Mouse (Mus musculus) bone marrow macrophage, adult 2 months (primary cell): ENCODE results near the gene Eml3. TPM values are rescaled to one million over a fixed set of nuclear protein-coding genes. Genes with fewer than 3 reads are reported as not detected.
A peak's percentile ranks its signal among the peaks of the same experiment; 100 is the strongest.

Experiments
- H3K27ac ChIP-seq: 2 replicates; pipeline ENCODE4 v1.5.1; 2012; ENCODE audit warnings: low read depth, low read length; ENCODE audit not compliant: insufficient read depth
- H3K4me1 ChIP-seq: 2 replicates; pipeline ENCODE4 v1.6.1; 2012; ENCODE audit warnings: low read length; ENCODE audit not compliant: control insufficient read depth, insufficient read depth
- H3K4me3 ChIP-seq: 2 replicates; pipeline ENCODE4 v1.5.1; 2012; ENCODE audit warnings: mild to moderate bottlenecking, low read length, moderate library complexity; ENCODE audit not compliant: insufficient read depth
- CTCF ChIP-seq: IDR thresholded peaks from 2 replicates; pipeline ENCODE4 v1.5.1; 2012; ENCODE audit warnings: low read depth, mild to moderate bottlenecking, low read length, moderate library complexity
- POLR2A ChIP-seq: IDR thresholded peaks from 2 replicates; pipeline ENCODE4 v1.6.1; 2012; ENCODE audit warnings: mild to moderate bottlenecking, low read depth, low read length, borderline replicate concordance
- polyA plus RNA-seq: library from polyadenylated mRNA; stranded (reverse); fragments of >200 nt; gene quantifications from 2 replicates; pipeline ENCODE4 v1.2.4, GENCODE M21; 2012; ENCODE audit not compliant: missing spikeins, insufficient read depth, insufficient read length

Gene Eml3
- polyA plus RNA-seq, 1 experiment = 33.1 TPM

DNA sequence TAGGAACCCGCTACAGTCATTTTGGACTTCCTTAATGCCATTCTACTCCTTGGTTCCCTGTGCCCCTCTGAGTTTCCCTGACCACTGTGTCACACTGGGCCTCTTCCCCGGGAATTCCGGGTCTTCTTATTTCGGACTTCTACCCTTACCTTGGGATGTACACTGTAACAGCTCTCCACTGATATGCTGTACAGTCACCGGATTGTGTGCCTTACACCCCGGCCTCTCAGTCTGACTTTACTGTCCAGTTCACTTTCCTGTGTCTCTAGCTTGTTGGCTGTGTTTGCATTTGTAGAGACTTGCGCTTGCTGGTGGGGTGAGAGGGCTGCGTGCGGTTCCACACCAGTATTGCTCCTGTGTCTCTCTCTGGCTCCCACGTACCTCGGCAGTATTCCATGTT lies 765 bp downstream of the Eml3 start:
- Histone ChIP-seq H3K27ac (peak overlapping the region; percentile 71), H3K4me3 (peak overlapping the region; percentile 79), H3K4me1 (peaks cover 6% of the 10 kb centered on the region)
- TF ChIP-seq POLR2A = no peak
- TF ChIP-seq CTCF = no peak

DNA sequence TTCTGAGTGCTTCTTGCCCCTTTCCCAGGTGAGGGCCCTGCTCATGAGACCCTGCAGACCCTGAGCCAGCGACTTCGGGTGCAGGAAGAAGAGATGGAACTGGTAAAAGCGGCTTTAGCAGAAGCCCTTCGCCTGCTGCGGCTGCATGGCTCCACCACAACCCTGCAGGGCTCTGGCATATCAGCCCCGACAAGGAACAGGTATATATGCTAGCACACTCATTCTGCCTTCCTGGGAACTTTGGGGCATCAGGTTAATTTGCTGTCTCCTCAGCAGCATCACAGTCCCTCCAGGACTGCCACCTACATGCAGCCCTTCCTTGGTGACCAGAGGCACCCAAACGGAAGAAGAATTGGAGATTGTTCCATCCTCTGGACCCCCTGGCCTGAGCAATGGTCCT lies 1.4 kb downstream of the Eml3 start:
- H3K4me3 ChIP-seq = peak overlapping the region; percentile 79
- no peak overlapping the region for H3K27ac ChIP-seq
- TF ChIP-seq CTCF (no peak), POLR2A (no peak)
- peaks cover 6% of the 10 kb centered on the region for H3K4me1 ChIP-seq

DNA sequence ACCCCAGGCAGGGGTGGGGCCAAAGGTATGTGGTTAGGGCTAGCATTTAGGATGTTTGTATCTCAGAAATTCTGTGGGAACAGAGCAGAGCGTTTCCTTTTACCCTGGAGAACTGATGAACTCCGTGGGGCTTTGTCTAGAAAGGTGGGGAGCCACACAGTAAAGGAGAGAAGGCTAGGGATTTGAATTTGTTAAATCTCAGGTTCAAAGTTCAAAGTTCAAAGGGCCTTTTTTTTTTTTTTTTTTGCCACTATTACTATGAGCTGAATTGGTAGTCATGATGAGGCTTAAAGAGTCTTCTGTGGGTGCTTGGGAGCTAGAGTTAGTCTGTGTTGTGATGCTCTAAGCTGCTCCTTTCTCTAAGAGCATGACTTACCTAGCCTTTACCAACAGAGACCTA lies 7.4 kb downstream of the Eml3 start:
- Histone ChIP-seq H3K27ac (no peak overlapping the region), H3K4me1 (peaks cover 16% of the 10 kb centered on the region), H3K4me3 (no peak overlapping the region)
- TF ChIP-seq CTCF (no peak), POLR2A (no peak)

DNA sequence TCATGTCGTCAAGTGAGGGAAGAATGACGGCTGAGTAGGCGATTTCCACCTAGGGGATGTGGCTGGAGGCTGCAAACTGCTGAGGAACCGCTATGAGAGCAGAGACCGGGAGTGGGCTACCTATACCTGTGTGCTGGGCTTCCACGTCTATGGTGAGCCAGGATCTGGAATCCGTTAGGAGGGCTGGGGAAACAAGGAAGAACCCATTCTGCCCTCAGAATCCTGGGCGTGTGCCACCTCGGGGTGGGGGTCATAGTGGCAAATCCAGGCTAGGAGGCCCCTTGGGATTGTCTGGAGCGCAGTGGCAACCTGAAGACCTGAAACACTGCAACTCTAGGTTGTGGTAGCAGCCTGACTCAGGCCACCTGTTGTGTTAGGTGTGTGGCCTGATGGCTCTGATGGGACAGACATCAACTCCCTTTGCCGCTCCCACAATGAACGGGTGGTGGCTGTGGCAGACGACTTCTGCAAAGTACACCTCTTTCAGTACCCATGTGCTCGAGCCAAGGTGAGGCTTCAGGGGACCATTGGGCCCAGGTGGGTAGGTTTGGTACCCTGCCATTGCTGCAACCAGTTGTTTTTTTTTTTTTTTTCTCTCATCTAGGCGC lies 11.3 kb downstream of the Eml3 start:
- H3K4me3 ChIP-seq = no peak overlapping the region

DNA sequence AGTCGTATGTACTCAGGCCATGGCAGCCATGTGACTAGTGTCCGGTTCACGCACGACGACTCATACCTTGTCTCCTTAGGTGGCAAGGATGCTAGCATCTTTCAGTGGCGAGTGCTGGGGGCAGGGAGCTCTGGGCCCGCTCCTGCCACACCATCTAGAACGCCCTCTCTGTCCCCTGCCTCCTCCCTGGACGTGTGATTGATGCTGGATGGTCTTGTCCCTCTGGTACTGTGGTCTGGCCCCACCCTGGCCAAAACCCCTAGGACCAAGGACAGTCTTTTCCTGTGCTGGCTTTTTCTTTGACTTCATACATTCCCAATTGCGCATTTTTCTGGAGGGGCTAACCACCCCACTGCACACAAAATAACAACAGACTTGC lies 11.8 kb downstream of the Eml3 start:
- H3K4me3 ChIP-seq = peak overlapping the region; percentile 20; the same call in 1 of the 2 replicates
- H3K4me1 ChIP-seq = peaks cover 35% of the 10 kb centered on the region
- H3K27ac ChIP-seq = no peak overlapping the region
- TF ChIP-seq POLR2A = no peak
- 0 out of 2 replicates have a peak, but pooled peaks have one; percentile 16 for TF ChIP-seq CTCF

More for the DNA sequence above, 11.3 kb downstream of the Eml3 start:
- peaks cover 31% of the 10 kb centered on the region for H3K4me1 ChIP-seq
- TF ChIP-seq CTCF (no peak), POLR2A (no peak)
- H3K27ac ChIP-seq = no peak overlapping the region

DNA sequence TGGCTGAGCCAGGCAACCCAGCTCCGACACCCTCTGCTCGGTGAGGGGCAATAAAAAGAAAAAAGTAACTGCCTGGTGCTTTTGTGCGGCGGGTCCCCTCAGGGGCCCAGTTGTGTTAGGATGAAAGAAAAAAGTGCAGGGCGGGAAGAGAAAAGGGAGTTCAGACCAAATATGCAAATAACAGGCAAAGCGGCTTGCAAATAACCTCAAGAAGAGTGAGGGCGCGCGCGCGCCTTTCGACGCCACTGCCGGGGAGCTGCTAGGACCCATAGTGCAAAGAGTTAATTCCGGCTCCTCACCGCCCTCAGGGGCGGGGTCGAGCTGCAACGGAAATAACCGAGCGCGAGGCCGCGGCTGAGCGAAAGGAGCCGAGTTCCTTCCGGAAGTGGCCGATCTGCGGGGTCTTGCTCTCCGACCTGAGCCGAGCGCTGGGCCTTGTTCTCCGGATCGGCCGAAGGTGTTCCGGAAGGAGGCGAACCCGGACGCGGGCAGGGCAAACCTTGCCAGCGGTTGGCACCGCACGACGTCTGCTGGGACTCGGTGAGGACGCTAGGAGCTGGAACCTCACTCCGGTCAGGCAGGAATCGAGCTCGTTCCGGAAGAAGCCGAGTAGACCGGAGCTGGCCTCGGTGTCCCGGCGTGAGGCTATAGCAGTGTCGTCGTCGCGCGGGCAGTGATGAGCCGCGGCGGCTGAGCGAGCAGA lies 12.3 kb downstream of the Eml3 start, which contains the start of gene Mta2:
Gene Mta2 (plus strand): TSS at position 361 of the 703 bp plus-strand sequence.
- H3K4me3 ChIP-seq = peak within 1 kb of the TSS; percentile 93
- TF ChIP-seq CTCF (no peak), POLR2A (no peak)
- H3K4me1 ChIP-seq = peaks cover 35% of the 10 kb centered on the region
- H3K27ac ChIP-seq = peak within 1 kb of the TSS; percentile 84

DNA sequence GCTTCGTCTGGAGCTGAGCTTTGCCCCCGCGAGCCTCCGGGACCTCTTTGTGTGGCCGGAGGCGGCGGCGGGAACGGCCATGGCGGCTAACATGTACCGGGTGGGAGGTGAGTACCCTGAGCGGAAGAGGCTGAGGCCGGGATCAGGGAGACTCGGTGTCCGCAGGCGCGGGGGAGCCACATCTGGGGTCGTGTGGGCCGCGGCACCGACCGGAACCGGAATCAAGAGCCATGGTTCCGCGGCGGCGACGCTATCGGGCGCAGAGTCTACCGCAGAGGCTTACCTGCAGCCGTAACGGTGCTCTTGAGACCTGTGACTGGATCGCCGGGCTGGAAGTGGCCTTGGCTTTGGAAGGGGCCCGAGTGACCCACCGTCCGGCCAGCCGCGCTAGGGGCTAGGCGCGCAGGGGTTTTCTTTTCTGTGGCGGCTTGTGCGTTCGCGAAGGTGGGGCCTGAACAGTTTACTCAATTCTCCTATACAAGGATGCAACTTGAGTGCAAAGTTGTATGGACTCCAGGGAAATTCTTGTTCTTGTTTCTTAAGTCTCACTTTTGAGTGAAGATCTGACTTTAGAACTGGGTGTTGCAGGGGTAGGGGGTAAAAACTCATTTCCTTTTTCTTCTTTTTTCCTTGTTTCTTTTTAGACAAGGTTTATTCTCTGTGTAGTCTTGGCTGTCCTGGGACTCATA lies 13.1 kb downstream of the Eml3 start:
- peak overlapping the region; percentile 84 for H3K27ac ChIP-seq
- peaks cover 35% of the 10 kb centered on the region for H3K4me1 ChIP-seq
- peak overlapping the region; percentile 93 for H3K4me3 ChIP-seq
- TF ChIP-seq CTCF = no peak
- no peak for TF ChIP-seq POLR2A

DNA sequence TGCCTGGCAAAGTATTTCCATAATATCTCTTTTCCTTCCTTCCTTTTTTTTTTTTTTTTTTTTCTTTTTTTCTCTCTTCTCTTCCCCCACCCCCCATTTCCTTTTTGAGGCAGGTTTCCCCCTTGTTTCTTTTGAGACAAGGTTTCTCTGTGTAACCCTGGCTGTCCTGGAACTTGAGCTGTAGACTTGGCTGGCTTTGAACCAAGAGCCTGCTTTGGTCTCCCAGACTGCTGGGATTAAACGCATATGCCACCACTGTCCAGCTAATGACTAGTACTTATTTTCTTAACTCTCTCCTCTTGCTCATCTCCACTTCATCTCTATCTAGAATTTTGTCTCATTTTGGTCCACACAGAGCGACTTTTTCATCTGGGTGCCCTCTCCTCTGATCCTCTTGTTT lies 13.7 kb downstream of the Eml3 start:
- TF ChIP-seq CTCF (no peak), POLR2A (no peak)
- Histone ChIP-seq H3K4me3 (peak overlapping the region; percentile 93), H3K4me1 (peaks cover 35% of the 10 kb centered on the region), H3K27ac (peak overlapping the region; percentile 84; the same call in 1 of the 2 replicates)

DNA sequence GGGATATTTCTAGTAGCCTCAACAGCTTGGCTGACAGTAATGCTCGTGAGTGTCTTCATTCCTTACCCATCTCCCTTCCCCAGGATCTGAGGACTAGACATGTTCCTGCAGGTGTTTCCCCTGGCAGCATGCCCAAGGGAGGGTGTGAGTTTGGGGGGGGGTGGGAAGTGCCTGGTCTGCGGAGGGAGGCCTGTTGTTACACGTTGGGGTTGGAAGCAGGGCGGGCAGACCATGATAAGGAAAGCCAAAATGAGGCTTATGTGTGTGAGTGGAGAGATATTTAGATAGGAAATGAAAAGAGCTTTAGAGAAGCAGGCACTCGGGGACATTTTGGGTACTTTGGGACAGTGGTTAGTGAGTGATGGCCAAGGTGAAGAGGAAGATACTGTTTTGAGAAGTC lies 14.7 kb downstream of the Eml3 start:
- TF ChIP-seq CTCF = no peak
- TF ChIP-seq POLR2A = no peak
- Histone ChIP-seq H3K4me1 (peaks cover 25% of the 10 kb centered on the region), H3K27ac (peak overlapping the region; percentile 4; the same call in 1 of the 2 replicates), H3K4me3 (peak overlapping the region; percentile 12; the same call in 1 of the 2 replicates)

DNA sequence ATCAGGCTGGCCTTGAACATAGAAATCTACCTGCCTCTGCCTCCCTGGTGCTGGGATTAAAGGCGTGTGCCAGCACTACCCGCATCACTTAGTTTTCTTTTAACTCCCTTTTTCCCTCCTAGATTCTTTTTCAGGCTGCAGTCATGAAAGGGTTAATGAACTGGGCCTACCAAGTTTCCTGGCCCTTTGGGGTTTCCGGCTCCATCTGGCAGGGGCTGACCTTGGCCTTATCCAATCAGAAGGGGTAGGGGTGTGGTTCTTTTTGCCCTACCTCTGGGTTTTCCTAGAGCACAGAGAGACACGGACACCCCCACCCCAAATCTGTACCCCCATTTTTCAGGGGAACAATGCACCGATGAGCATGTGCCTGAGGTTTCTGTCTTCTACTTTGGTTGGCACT lies 15.4 kb downstream of the Eml3 start:
- Histone ChIP-seq H3K27ac (peak overlapping the region; percentile 71), H3K4me3 (peak overlapping the region; percentile 56), H3K4me1 (peaks cover 24% of the 10 kb centered on the region)
- no peak for TF ChIP-seq CTCF
- TF ChIP-seq POLR2A = no peak
